Mouse (Mus musculus) midbrain, embryonic 16.5 days (tissue): ENCODE data around the gene Fbxl19. TPM values are rescaled to one million over a fixed set of nuclear protein-coding genes. Genes with fewer than 3 reads are reported as not detected.

Source experiments
- ATAC-seq: fragments of 200-750 bp; cut with Nextera tagmentation; 2 replicates; pipeline ENCODE4 v1.8.0; 2017; ENCODE audit warnings: moderate TSS enrichment
- H3K27ac ChIP-seq: fragments of 300-500 bp; sonication (generic); 2 replicates; pipeline ENCODE4 v1.5.1; 2014; ENCODE audit warnings: mild to moderate bottlenecking, low read length, mixed read lengths
- H3K27me3 ChIP-seq: fragments of 300-500 bp; sonication (generic); 2 replicates; pipeline ENCODE4 v1.6.1; 2014; ENCODE audit warnings: low read depth, low read length, mixed read lengths; ENCODE audit not compliant: control insufficient read depth, insufficient read depth
- H3K36me3 ChIP-seq: fragments of 300-500 bp; sonication (generic); 2 replicates; pipeline ENCODE4 v1.6.1; 2014; ENCODE audit warnings: mild to moderate bottlenecking, low read length, moderate library complexity, mixed read lengths; ENCODE audit not compliant: control insufficient read depth, insufficient read depth
- H3K4me1 ChIP-seq: fragments of 300-500 bp; sonication (generic); 2 replicates; pipeline ENCODE4 v1.6.1; 2014; ENCODE audit warnings: mild to moderate bottlenecking, low read length, mixed read lengths; ENCODE audit not compliant: control insufficient read depth, insufficient read depth
- H3K4me2 ChIP-seq: fragments of 300-500 bp; sonication (generic); 2 replicates; pipeline ENCODE4 v1.6.1; 2014; ENCODE audit warnings: mild to moderate bottlenecking, low read length, mixed read lengths
- H3K4me3 ChIP-seq: fragments of 300-500 bp; sonication (generic); 2 replicates; pipeline ENCODE4 v1.5.1; 2014; ENCODE audit warnings: low read depth, mild to moderate bottlenecking, low read length, moderate library complexity, mixed read lengths
- H3K9ac ChIP-seq: fragments of 300-500 bp; sonication (generic); 2 replicates; pipeline ENCODE4 v1.6.1; 2014; ENCODE audit warnings: low read depth, low read length, mixed read lengths
- H3K9me3 ChIP-seq: fragments of 300-500 bp; sonication (generic); replicated peaks from 2 replicates; pipeline ENCODE4 v1.6.1; 2014; ENCODE audit warnings: mild to moderate bottlenecking, low read length, mixed read lengths; ENCODE audit not compliant: control insufficient read depth, poor library complexity, severe bottlenecking
- WGBS: fragments of 180-500 bp; shearing (Covaris S2); extraction: QIAGEN DNeasy Blood & Tissue Kit; methylation state at CpG from one replicate; pipeline ENCODE4 v1.1.7; 2014; 5-methylcytosine and 5-hydroxymethylcytosine counted together
- polyA plus RNA-seq: library from polyadenylated mRNA; unstranded; fragments of >200 nt; fragmentation: Nextera tagmentation; extraction: Ambion mirVana; gene quantifications from 2 replicates; pipeline ENCODE4 v1.2.1, GENCODE M21; 2015

The Fbxl19 gene
- 7.4 and 8.0 TPM in 2 replicates for polyA plus RNA-seq

DNA sequence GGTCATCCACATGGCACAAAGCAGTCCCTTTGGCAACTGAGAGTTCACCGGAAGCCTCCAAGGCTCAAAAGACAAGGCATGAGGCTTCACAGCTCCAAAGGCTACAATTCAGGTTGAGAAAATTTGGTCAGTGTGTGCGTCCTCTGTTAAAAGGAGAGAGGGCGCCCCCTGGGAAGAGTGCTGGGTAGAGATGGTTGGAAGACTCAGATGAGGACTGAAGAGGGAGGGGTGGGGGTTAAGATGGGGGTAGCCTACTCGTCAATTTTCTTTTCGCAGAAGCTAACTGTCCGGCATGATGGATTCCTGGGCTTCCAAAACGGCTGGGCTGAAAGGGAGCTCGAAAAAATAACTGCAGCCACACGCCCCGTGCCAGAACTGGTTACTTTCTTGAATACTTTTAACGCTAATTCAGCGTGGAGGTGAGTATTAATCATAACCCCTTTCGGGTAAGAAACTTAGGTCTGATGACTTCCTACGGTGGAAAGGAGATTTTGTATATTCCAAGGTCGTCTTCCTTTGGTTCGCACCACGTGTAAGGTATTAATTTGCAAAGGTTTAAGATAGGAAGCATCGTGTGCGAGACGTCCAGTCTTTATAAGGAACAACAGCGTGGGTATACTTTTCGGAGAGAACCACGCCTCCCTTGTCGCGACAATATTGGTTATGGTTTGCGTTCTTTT, at the start of gene Fbxl19:
Fbxl19 (plus strand) TSS at position 178 of the 680 bp plus-strand sequence.
- H3K9ac ChIP-seq = peak within 1 kb of the TSS; percentile 42; the same call in 1 of the 2 replicates
- H3K27me3 ChIP-seq = no peaks in the 10 kb centered on the region
- H3K4me3 ChIP-seq = peak within 1 kb of the TSS; percentile 87
- peaks cover 4% of the 10 kb centered on the region; the same call in 1 of the 2 replicates for H3K36me3 ChIP-seq
- H3K4me2 ChIP-seq = peak within 1 kb of the TSS; percentile 63
- ATAC-seq = no peak
- under 1% methylated on average over 26 of the region's 26 CpGs for WGBS
- no peaks in the 10 kb centered on the region for H3K9me3 ChIP-seq
- H3K27ac ChIP-seq = peak within 1 kb of the TSS; percentile 77
- H3K4me1 ChIP-seq = peaks cover 17% of the 10 kb centered on the region

DNA sequence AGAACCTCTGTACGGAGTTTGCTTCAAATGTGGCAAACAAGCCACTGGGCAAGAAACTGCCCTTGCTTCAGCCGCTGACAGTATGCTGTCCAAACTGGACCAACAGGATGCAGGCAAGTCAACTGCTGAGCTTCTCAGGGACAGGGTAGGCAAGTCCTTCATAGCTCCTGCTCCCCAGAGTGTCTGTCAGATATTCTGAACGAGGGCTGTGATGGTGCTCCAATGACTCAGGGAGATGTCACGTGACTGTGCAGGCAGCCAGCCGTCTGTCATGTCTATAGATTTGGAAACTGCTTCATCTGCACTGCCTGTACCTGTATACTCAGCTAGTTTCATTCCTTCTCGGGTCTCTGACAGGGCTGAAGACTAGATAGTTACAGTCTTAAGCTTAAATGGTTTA, 45.4 kb upstream of the Fbxl19 start:
- 81% methylated on average over 6 of the region's 6 CpGs for WGBS
- no peaks in the 10 kb centered on the region for H3K4me1 ChIP-seq
- H3K4me3 ChIP-seq = no peak overlapping the region
- H3K9ac ChIP-seq = no peak overlapping the region
- no peak overlapping the region for H3K27ac ChIP-seq
- peaks cover 23% of the 10 kb centered on the region for H3K36me3 ChIP-seq
- no peak overlapping the region for H3K4me2 ChIP-seq
- no peaks in the 10 kb centered on the region for H3K27me3 ChIP-seq
- H3K9me3 ChIP-seq = no peaks in the 10 kb centered on the region
- ATAC-seq = no peak

DNA sequence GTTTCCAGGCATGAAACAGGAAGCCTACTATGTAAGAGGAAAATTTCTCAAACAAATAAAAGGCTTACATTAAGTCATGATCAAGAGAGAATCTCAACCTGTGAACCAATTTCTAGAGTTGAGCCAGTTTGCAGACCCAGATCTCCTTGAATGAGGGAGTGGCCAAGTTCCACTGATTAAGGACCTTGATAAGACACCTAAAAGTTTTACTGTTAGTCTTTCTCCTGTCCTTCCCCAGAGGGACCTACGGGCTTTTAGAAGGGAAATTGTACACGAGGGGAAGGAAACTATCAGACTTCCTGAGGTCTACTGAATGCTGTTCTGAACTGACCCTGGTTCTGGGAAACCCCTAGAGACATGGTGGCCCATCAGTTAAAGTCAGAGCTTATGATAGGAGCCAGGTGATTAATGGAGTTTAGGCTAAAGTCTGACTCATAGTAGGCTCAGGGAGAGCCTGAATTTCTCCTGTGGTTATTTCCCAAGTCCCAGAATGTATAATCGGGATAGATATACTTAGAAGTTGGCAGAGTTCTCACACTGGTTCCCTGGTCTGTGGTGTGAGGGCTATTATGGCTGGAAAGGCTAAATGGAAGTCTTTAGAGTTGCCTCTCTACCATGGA, 43.5 kb upstream of the Fbxl19 start:
- H3K27ac ChIP-seq = no peak overlapping the region
- H3K4me2 ChIP-seq = no peak overlapping the region
- no peak overlapping the region for H3K9ac ChIP-seq
- no peak overlapping the region for H3K4me3 ChIP-seq
- no peaks in the 10 kb centered on the region for H3K9me3 ChIP-seq
- ATAC-seq = no peak
- H3K36me3 ChIP-seq = peaks cover 29% of the 10 kb centered on the region
- WGBS = 92% methylated on average over 3 of the region's 3 CpGs
- no peaks in the 10 kb centered on the region for H3K4me1 ChIP-seq
- H3K27me3 ChIP-seq = no peaks in the 10 kb centered on the region

DNA sequence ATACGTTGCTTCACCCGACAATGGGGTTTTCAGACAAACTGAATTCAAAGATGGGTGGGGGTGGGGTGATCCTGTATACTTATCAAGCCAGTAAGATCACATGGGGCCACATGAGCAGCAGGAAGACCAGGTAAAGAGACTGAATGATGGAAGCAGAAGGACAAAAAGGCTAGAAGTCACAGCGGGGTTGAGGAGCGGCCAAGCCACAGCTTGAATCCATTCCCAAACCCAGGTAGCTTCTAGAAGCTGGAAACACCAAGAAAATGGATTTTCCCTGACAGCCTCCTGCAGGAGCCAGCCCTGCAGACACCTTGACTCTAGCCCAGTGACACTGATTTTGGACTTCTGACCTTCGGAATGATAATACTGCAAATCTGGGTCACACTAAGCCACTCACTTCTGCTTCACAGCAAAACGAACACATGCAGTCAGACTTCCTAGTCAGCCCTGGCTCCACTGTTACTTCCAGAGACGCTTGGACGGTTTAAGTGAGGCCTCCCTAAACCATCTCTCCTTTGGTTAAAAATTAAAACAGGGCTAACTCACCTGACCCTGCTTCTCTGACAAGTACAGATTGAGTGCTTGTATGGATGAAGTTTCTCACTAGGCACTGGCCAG, 40.7 kb upstream of the Fbxl19 start:
- H3K9ac ChIP-seq = no peak overlapping the region
- no peak overlapping the region for H3K27ac ChIP-seq
- no peaks in the 10 kb centered on the region for H3K9me3 ChIP-seq
- peaks cover 13% of the 10 kb centered on the region for H3K4me1 ChIP-seq
- no peak for ATAC-seq
- H3K36me3 ChIP-seq = peaks cover 34% of the 10 kb centered on the region
- 95% methylated on average over 8 of the region's 8 CpGs for WGBS
- no peaks in the 10 kb centered on the region for H3K27me3 ChIP-seq
- H3K4me2 ChIP-seq = no peak overlapping the region
- H3K4me3 ChIP-seq = no peak overlapping the region

DNA sequence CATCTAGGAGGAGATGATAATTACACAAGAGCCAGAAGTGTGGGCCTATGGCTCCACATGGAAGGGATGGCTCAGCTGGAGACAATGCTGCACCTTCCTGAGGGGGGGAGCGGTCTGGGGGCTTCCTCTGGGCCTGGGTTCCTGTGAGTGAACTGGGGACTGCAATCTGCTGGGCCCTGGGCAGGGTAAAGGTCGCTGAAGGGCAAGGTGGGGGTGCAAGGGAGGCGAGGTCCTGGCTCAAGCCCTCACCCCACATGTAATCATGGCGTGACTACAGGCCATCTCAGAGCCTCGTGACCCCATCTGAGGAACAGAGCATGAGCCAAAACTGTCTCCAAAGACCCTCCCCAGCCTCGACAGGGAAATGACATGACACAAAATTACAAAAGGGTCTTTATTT, 39.7 kb upstream of the Fbxl19 start:
- Histone ChIP-seq H3K9me3 (no peaks in the 10 kb centered on the region), H3K4me1 (peaks cover 19% of the 10 kb centered on the region), H3K27me3 (no peaks in the 10 kb centered on the region), H3K4me2 (no peak overlapping the region), H3K4me3 (no peak overlapping the region), H3K27ac (no peak overlapping the region), H3K36me3 (peaks cover 30% of the 10 kb centered on the region), H3K9ac (no peak overlapping the region)
- WGBS = 88% methylated on average over 6 of the region's 6 CpGs
- no peak for ATAC-seq

DNA sequence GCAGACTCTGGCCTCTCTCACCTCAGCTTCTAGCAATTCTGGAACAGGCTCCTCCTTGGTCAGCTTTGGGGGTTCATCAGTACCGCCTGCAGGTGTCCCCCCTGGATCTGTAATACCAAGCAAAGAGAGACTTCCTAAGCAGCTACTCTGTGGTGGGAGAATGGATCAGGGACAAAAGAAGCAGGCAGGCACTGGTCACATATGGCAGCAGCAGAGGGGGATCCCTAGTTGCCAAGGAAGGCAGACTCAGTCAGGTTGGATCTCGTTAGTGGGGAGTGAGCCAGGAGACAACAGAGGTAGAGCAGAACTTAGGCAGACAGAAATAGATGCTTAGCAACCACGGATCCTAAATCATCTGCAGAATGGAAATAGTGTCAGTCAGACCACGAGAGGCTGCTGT, 38.6 kb upstream of the Fbxl19 start:
- Histone ChIP-seq H3K36me3 (peaks cover 28% of the 10 kb centered on the region), H3K27ac (no peak overlapping the region), H3K4me2 (no peak overlapping the region), H3K9ac (no peak overlapping the region), H3K9me3 (no peaks in the 10 kb centered on the region), H3K4me1 (peaks cover 19% of the 10 kb centered on the region), H3K27me3 (no peaks in the 10 kb centered on the region), H3K4me3 (no peak overlapping the region)
- ATAC-seq = no peak
- WGBS = 82% methylated on average over 4 of the region's 4 CpGs

DNA sequence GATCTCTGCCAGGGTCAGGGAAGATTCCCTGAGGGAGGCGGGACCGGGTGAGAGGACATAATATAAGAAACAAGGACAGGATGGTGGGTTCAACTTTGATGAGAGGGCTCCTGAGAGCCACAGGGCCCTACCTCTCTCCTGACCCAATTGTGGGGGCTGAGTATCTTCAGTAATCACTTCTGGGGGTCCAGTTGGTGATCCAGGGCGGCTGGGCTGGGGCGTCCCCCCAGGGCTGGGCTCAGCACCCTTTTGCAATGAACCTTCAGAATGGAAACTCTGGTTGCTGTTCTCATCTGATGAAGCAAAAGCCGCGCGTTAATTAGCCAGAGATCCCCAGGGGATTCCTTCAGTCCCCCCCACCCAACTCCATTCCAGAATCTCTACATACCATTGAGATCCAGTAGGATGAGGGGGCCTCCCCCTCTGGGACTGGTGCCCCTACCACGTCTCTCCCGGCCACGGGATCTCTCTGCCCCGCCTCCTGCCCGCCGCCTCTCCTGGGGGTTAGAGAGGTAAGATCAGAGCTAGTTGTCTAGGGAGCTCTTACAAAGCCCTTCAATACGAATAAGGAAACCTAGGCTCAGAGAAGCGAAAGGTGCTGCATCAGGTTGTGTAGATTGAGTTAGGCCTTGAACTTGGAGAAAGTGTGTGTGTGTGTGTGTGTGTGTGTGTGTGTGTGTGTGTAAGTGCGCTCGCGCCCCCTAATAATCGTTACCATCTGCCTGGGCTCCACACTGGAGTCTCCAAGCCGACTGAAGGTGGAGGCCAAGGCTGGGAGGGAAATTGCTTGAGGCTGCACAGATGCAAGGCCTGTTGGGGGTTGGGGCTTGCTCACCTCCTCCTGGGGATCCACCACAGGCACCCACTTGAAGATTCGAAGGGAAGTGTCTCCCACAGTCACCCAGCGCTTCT, 37.0 kb upstream of the Fbxl19 start:
- ATAC-seq = no peak
- Histone ChIP-seq H3K4me1 (peaks cover 19% of the 10 kb centered on the region), H3K9ac (peak overlapping the region; percentile 93), H3K27me3 (no peaks in the 10 kb centered on the region), H3K36me3 (peaks cover 26% of the 10 kb centered on the region), H3K27ac (peak overlapping the region; percentile 95), H3K4me3 (peak overlapping the region; percentile 87), H3K4me2 (peak overlapping the region; percentile 84), H3K9me3 (no peaks in the 10 kb centered on the region)
- WGBS = 28% methylated on average over 22 of the region's 22 CpGs

DNA sequence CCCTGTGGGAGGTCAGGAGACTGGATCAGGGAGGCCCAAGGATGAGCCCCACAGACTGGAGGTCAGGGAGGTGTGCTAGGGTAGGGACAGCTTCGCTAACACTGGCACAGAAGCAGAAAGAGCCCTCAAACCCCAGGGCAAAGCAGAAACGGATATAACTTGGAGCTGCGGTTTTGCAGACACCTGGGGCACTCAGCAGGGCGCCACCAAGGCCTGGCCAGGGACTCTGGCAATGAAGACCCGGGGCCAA, 36.5 kb upstream of the Fbxl19 start:
- 4% methylated on average over 5 of the region's 5 CpGs for WGBS
- Histone ChIP-seq H3K4me1 (peaks cover 19% of the 10 kb centered on the region), H3K27ac (peak overlapping the region; percentile 95), H3K36me3 (peaks cover 25% of the 10 kb centered on the region), H3K27me3 (no peaks in the 10 kb centered on the region), H3K4me3 (peak overlapping the region; percentile 87), H3K9me3 (no peaks in the 10 kb centered on the region), H3K9ac (peak overlapping the region; percentile 93), H3K4me2 (peak overlapping the region; percentile 84)
- ATAC-seq = peak; percentile 4; the same call in 1 of the 2 replicates
